Mouse (Mus musculus) embryonic facial prominence, embryonic 13.5 days (tissue): ENCODE measurements around the gene Kdelc2. TPM values are rescaled to one million over a fixed set of nuclear protein-coding genes. Genes with fewer than 3 reads are reported as not detected.

Experiments
- ATAC-seq: fragments of 200-750 bp; cut with Nextera tagmentation; 2 replicates; pipeline ENCODE4 v1.8.0; 2017; ENCODE audit warnings: low read depth; ENCODE audit not compliant: insufficient number of reproducible peaks, insufficient read depth, low FRiP score, low TSS enrichment
- H3K27ac ChIP-seq: fragments of 300-500 bp; sonication (generic); 2 replicates; pipeline ENCODE4 v1.5.1; 2015; ENCODE audit warnings: moderate library complexity, mild to moderate bottlenecking, inconsistent platforms
- H3K27me3 ChIP-seq: fragments of 300-500 bp; sonication (generic); 2 replicates; pipeline ENCODE4 v1.6.1; 2015; ENCODE audit warnings: mild to moderate bottlenecking, inconsistent platforms
- H3K36me3 ChIP-seq: fragments of 300-500 bp; sonication (generic); 2 replicates; pipeline ENCODE4 v1.6.1; 2015; ENCODE audit warnings: mild to moderate bottlenecking, inconsistent platforms
- H3K4me1 ChIP-seq: fragments of 300-500 bp; sonication (generic); 2 replicates; pipeline ENCODE4 v1.6.1; 2015; ENCODE audit warnings: inconsistent platforms
- H3K4me2 ChIP-seq: fragments of 300-500 bp; sonication (generic); 2 replicates; pipeline ENCODE4 v1.6.1; 2015; ENCODE audit warnings: moderate library complexity, mild to moderate bottlenecking, inconsistent platforms
- H3K4me3 ChIP-seq: fragments of 300-500 bp; sonication (generic); 2 replicates; pipeline ENCODE4 v1.5.1; 2015; ENCODE audit warnings: mild to moderate bottlenecking, inconsistent platforms
- H3K9ac ChIP-seq: fragments of 300-500 bp; sonication (generic); 2 replicates; pipeline ENCODE4 v1.6.1; 2015; ENCODE audit warnings: mild to moderate bottlenecking, inconsistent platforms
- H3K9me3 ChIP-seq: fragments of 300-500 bp; sonication (generic); 2 replicates; pipeline ENCODE4 v1.6.1; 2016; ENCODE audit warnings: inconsistent platforms
- WGBS: fragments of 180-500 bp; shearing (Covaris S2); methylation state at CpG from one replicate; pipeline ENCODE4 v1.1.7; 2015; ENCODE audit warnings: mixed read lengths; 5-methylcytosine and 5-hydroxymethylcytosine counted together
- microRNA-seq: library from miRNA; unstranded; fragments of <30 nt; microRNA quantifications from one replicate; pipeline ENCODE4, GENCODE M21; 2016
- polyA plus RNA-seq: library from polyadenylated mRNA; unstranded; fragments of >200 nt; fragmentation: Nextera tagmentation; extraction: Ambion mirVana; gene quantifications from 2 replicates; pipeline ENCODE4 v1.2.1, GENCODE M21; 2015

Kdelc2 gene
- polyA plus RNA-seq, 1 experiment from 2014 or later, result 20.7 TPM

DNA sequence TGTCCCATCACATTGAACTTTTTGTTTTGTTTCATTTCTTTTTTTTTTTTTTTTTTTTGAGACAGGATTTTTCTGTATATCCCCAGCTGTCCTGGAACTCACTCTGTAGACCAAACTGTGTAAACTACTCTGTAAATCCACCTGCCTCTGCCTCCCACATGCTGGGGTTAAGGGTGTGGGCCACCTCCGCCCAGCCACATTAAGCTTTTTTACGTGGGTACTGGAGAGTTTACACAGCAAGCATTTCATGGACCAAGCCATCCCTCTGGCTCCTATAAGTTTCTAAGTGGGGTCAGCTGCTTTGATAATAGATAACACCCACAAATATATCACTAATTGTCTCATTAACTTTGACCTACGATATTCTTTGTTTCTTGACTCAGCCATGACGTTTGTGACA, 24.7 kb downstream of the Kdelc2 start:
- no peaks in the 10 kb centered on the region for H3K9me3 ChIP-seq
- no peak for ATAC-seq
- H3K9ac ChIP-seq, result no peak overlapping the region
- H3K27ac ChIP-seq, result no peak overlapping the region
- no peaks in the 10 kb centered on the region for H3K36me3 ChIP-seq
- no peak overlapping the region for H3K4me2 ChIP-seq
- 87% methylated on average over 4 of the region's 4 CpGs for WGBS
- no peak overlapping the region for H3K4me3 ChIP-seq
- no peaks in the 10 kb centered on the region for H3K27me3 ChIP-seq
- H3K4me1 ChIP-seq, result peaks cover 8% of the 10 kb centered on the region; the same call in 1 of the 2 replicates

DNA sequence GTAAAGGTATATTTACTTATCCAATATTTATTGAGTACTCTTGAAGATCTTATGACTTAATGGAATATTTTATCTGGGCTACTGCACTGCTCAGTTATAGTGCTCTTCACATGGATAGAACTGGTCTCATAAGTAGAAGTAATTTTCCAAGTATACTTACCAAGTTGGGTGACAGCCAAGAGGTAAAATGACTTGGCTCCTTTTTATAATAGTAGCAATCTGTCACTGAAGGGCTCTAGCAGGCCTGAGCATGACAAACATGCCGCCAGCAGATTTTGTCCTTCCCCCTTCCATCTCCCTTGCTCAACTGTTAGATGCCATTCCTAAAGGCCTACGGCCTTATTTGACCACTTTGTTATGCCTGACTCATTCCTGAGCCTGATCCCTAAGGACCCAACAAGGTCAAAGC, 25.1 kb downstream of the Kdelc2 start:
- no peak overlapping the region for H3K9ac ChIP-seq
- no peaks in the 10 kb centered on the region for H3K36me3 ChIP-seq
- H3K4me2 ChIP-seq, result no peak overlapping the region
- H3K27me3 ChIP-seq, result no peaks in the 10 kb centered on the region
- 84% methylated on average over 2 of the region's 2 CpGs for WGBS
- no peak for ATAC-seq
- peaks cover 8% of the 10 kb centered on the region; the same call in 1 of the 2 replicates for H3K4me1 ChIP-seq
- no peak overlapping the region for H3K4me3 ChIP-seq
- H3K27ac ChIP-seq, result no peak overlapping the region
- no peaks in the 10 kb centered on the region for H3K9me3 ChIP-seq

DNA sequence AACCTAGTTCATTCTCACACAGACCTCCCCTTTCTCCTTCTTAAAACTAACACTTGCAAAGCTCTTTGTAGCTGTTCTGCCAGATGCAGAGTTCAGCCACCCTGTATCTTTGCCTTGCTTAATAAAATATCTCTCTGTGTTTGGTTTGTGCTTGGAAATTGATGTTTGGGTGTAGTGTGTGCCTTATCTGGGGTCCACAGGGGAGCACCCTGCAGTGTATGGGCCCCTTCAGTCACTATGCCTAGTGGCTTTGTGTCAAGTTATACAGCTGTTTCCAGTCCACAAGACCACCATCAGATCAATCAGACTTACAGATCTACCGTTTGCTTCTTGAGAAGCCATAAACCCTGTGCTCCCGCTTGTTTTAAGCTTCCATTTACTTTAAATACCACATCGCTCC, 25.6 kb downstream of the Kdelc2 start:
- 86% methylated on average over 3 of the region's 3 CpGs for WGBS
- no peak overlapping the region for H3K9ac ChIP-seq

GRCm38 (mm10) chr9:53422133-53422896, 38.5 kb downstream of the Kdelc2 start:
- Histone ChIP-seq H3K27me3 (no peaks in the 10 kb centered on the region), H3K9me3 (no peaks in the 10 kb centered on the region), H3K27ac (no peak overlapping the region), H3K36me3 (no peaks in the 10 kb centered on the region), H3K4me3 (no peak overlapping the region), H3K4me1 (no peaks in the 10 kb centered on the region), H3K4me2 (no peak overlapping the region), H3K9ac (no peak overlapping the region)
- WGBS, result 60% methylated on average over 9 of the region's 9 CpGs
- no peak for ATAC-seq

More for the DNA sequence above, 25.6 kb downstream of the Kdelc2 start:
- Histone ChIP-seq H3K4me3 (no peak overlapping the region), H3K9me3 (no peaks in the 10 kb centered on the region), H3K27me3 (no peaks in the 10 kb centered on the region), H3K4me2 (no peak overlapping the region), H3K4me1 (peaks cover 7% of the 10 kb centered on the region; the same call in 1 of the 2 replicates), H3K36me3 (no peaks in the 10 kb centered on the region), H3K27ac (no peak overlapping the region)
- ATAC-seq, result no peak

- no peaks in the 10 kb centered on the region for H3K27me3 ChIP-seq
- WGBS, result 90% methylated on average over 3 of the region's 3 CpGs
- no peak overlapping the region for H3K9ac ChIP-seq
- no peaks in the 10 kb centered on the region for H3K9me3 ChIP-seq
- H3K4me2 ChIP-seq, result no peak overlapping the region
- no peak for ATAC-seq
- H3K36me3 ChIP-seq, result no peaks in the 10 kb centered on the region
- H3K4me3 ChIP-seq, result no peak overlapping the region
- no peaks in the 10 kb centered on the region for H3K4me1 ChIP-seq
- H3K27ac ChIP-seq, result no peak overlapping the region
Measured at GRCm38 (mm10) chr9:53426726-53427125, 42.9 kb downstream of the Kdelc2 start.

DNA sequence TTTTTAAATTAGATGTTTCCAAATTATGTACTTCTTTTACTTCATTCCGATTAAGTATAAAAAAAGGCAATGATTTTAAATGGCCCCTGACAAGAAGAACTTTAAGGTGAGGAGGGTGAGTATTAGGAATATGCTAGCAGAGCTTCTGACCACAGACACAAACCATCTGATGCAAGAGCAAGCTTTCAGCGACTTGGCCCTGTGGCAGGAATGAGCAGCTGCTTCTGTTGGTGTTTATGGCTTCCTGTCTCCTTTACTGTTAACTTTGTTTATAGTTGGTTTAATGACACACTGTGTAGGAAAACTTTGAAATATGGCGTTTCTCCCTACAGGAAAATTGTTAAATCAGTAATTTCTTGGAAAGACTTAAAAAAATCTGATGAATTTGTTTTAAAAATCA, 43.8 kb downstream of the Kdelc2 start:
- H3K27ac ChIP-seq, result no peak overlapping the region
- H3K36me3 ChIP-seq, result no peaks in the 10 kb centered on the region
- H3K4me3 ChIP-seq, result no peak overlapping the region
- no peaks in the 10 kb centered on the region for H3K27me3 ChIP-seq
- H3K4me1 ChIP-seq, result no peaks in the 10 kb centered on the region
- no peak overlapping the region for H3K9ac ChIP-seq
- 78% methylated on average over 3 of the region's 3 CpGs for WGBS
- ATAC-seq, result no peak
- no peaks in the 10 kb centered on the region for H3K9me3 ChIP-seq
- H3K4me2 ChIP-seq, result no peak overlapping the region

GRCm38 (mm10) chr9:53435830-53436570, 52.2 kb downstream of the Kdelc2 start:
- WGBS, result 88% methylated on average over 14 of the region's 14 CpGs
- H3K4me2 ChIP-seq, result no peak overlapping the region
- H3K9ac ChIP-seq, result no peak overlapping the region
- H3K4me1 ChIP-seq, result no peaks in the 10 kb centered on the region
- peaks cover 25% of the 10 kb centered on the region for H3K36me3 ChIP-seq
- ATAC-seq, result no peak
- H3K4me3 ChIP-seq, result no peak overlapping the region
- H3K27me3 ChIP-seq, result no peaks in the 10 kb centered on the region
- H3K27ac ChIP-seq, result no peak overlapping the region
- H3K9me3 ChIP-seq, result no peaks in the 10 kb centered on the region

- WGBS, result 88% methylated on average over 1 of the region's 1 CpGs
- H3K27me3 ChIP-seq, result no peaks in the 10 kb centered on the region
Measured at GRCm38 (mm10) chr9:53450609-53451008, 66.8 kb downstream of the Kdelc2 start.

More at GRCm38 (mm10) chr9:53450609-53451008, 66.8 kb downstream of the Kdelc2 start:
- Histone ChIP-seq H3K27ac (no peak overlapping the region), H3K4me1 (no peaks in the 10 kb centered on the region), H3K9me3 (no peaks in the 10 kb centered on the region), H3K4me2 (no peak overlapping the region), H3K36me3 (peaks cover 48% of the 10 kb centered on the region), H3K9ac (no peak overlapping the region), H3K4me3 (no peak overlapping the region)
- ATAC-seq, result no peak

Small RNAs within 50 kb of the gene (microRNA-seq; reads per million reads assigned to microRNA genes)
- gene Mir130c, result not detected

Other genes with a start within 250 kb of the Kdelc2 start
- gene Ddx10, start 136.0 kb upstream of the Kdelc2 start, polyA plus RNA-seq, result 28.4 and 28.7 TPM in 2 replicates
- gene Exph5, start 82.4 kb upstream of the Kdelc2 start, polyA plus RNA-seq, result 1.5 and 1.6 TPM in 2 replicates
- gene 4930550C14Rik, start 18.3 kb downstream of the Kdelc2 start, polyA plus RNA-seq, result 1.1 and 2.0 TPM in 2 replicates
- gene Atm, start 152.7 kb downstream of the Kdelc2 start, polyA plus RNA-seq, result 20.3 and 22.0 TPM in 2 replicates
- gene Npat, start 153.0 kb downstream of the Kdelc2 start, polyA plus RNA-seq, result 21.9 and 22.6 TPM in 2 replicates
- gene Acat1, start 226.4 kb downstream of the Kdelc2 start, polyA plus RNA-seq, result 113 and 131 TPM in 2 replicates